Comparison of ENCODE assay signal across 23 mouse cellular contexts in genomic region chr6:91372977-91373376, GRCm38 (mm10). TPM values are rescaled to one million over a fixed set of nuclear protein-coding genes. Genes with fewer than 3 reads are reported as not detected.
DNase-seq lines count a peak whose midpoint lies in the region; ATAC-seq and TF ChIP-seq lines count a peak whose summit lies in the region.
"Had no signal": no experiment of that assay in that cellular context is flagged by ENCODE, and none has a peak within 500 bp of the region (broad histone marks: within the 10 kb centered on the region; RNA-seq: fewer than 3 reads in every experiment).

No protein-coding gene starts in this region.

- H3K9me3 ChIP-seq in forebrain, embryonic 13.5 days (replicated peaks): no peaks in the 10 kb centered on the region
- H3K9me3 ChIP-seq in forebrain, embryonic 11.5 days (ENCODE audit: control insufficient read depth, low read length): no peaks in the 10 kb centered on the region
- H3K9me3 ChIP-seq in lung, postnatal 0 days (ENCODE audit: low read length): no peaks in the 10 kb centered on the region
- no peaks in the 10 kb centered on the region for H3K9me3 ChIP-seq in forebrain, embryonic 16.5 days (ENCODE audit: control insufficient read depth, low read length)
- H3K9me3 ChIP-seq: heart, embryonic 13.5 days; liver, embryonic 15.5 days; neural tube, embryonic 15.5 days had no signal

- ATAC-seq in forebrain, embryonic 13.5 days: no peak
- ATAC-seq in forebrain, embryonic 11.5 days (replicated peaks; ENCODE audit: low FRiP score): no peak
- peak; percentile 81 for ATAC-seq in lung, postnatal 0 days
- peak; percentile 24; the same call in 1 of the 2 replicates for ATAC-seq in forebrain, embryonic 16.5 days
- ATAC-seq: midbrain, embryonic 16.5 days had no signal

- H3K4me3 ChIP-seq in forebrain, embryonic 13.5 days: no peak overlapping the region
- H3K4me3 ChIP-seq in forebrain, embryonic 11.5 days (ENCODE audit: low read depth, low read length): no peak overlapping the region
- no peak overlapping the region for H3K4me3 ChIP-seq in lung, postnatal 0 days (ENCODE audit: low read depth, low read length)
- no peak overlapping the region for H3K4me3 ChIP-seq in forebrain, embryonic 16.5 days (replicated peaks; ENCODE audit: low read length)
- H3K4me3 ChIP-seq: heart, embryonic 13.5 days; left cerebral cortex, adult 2 months; liver, embryonic 15.5 days; neural tube, embryonic 15.5 days had no signal

- H3K9ac ChIP-seq in forebrain, embryonic 13.5 days: no peak overlapping the region
- no peak overlapping the region; the same call in 1 of the 2 replicates for H3K9ac ChIP-seq in forebrain, embryonic 11.5 days (ENCODE audit: low read length)
- no peak overlapping the region for H3K9ac ChIP-seq in lung, postnatal 0 days (replicated peaks; ENCODE audit: low read depth)
- H3K9ac ChIP-seq in forebrain, embryonic 16.5 days (replicated peaks; ENCODE audit: low read depth, low read length): no peak overlapping the region
- H3K9ac ChIP-seq: heart, embryonic 13.5 days; liver, embryonic 15.5 days; neural tube, embryonic 15.5 days had no signal

- H3K36me3 ChIP-seq in forebrain, embryonic 13.5 days (ENCODE audit: poor library complexity, severe bottlenecking): peaks cover 33% of the 10 kb centered on the region; the same call in 1 of the 2 replicates
- H3K36me3 ChIP-seq in forebrain, embryonic 11.5 days (ENCODE audit: control insufficient read depth, insufficient read depth, low read length): no peaks in the 10 kb centered on the region
- H3K36me3 ChIP-seq in lung, postnatal 0 days (ENCODE audit: insufficient read depth, low read length): no peaks in the 10 kb centered on the region
- 0 out of 2 replicates have a peak, but pooled peaks cover 2% of the 10 kb centered on the region for H3K36me3 ChIP-seq in forebrain, embryonic 16.5 days (ENCODE audit: control insufficient read depth, insufficient read depth)
- H3K36me3 ChIP-seq: heart, embryonic 13.5 days; liver, embryonic 15.5 days; neural tube, embryonic 15.5 days had no signal

- peaks cover 18% of the 10 kb centered on the region for H3K4me1 ChIP-seq in forebrain, embryonic 13.5 days
- H3K4me1 ChIP-seq in forebrain, embryonic 11.5 days (replicated peaks; ENCODE audit: control insufficient read depth, insufficient read depth, low read length): no peaks in the 10 kb centered on the region
- no peaks in the 10 kb centered on the region for H3K4me1 ChIP-seq in lung, postnatal 0 days (ENCODE audit: insufficient read depth, low read depth, low read length)
- no peaks in the 10 kb centered on the region; the same call in none of the 2 replicates for H3K4me1 ChIP-seq in forebrain, embryonic 16.5 days (replicated peaks; ENCODE audit: control insufficient read depth, insufficient read depth, low read length)
- H3K4me1 ChIP-seq: heart, embryonic 13.5 days; liver, embryonic 15.5 days had no signal

- no peak for TF ChIP-seq EP300 in lung, postnatal 0 days (IDR thresholded peaks at IDR 0.05)

- no peak overlapping the region for H3K4me2 ChIP-seq in forebrain, embryonic 13.5 days
- no peak overlapping the region for H3K4me2 ChIP-seq in forebrain, embryonic 11.5 days (ENCODE audit: low read depth, low read length, severe bottlenecking)
- no peak overlapping the region for H3K4me2 ChIP-seq in lung, postnatal 0 days (replicated peaks; ENCODE audit: low read depth, low read length)
- no peak overlapping the region for H3K4me2 ChIP-seq in forebrain, embryonic 16.5 days (ENCODE audit: low read length)
- H3K4me2 ChIP-seq: heart, embryonic 13.5 days; liver, embryonic 15.5 days; neural tube, embryonic 15.5 days had no signal

- TF ChIP-seq CTCF in lung, postnatal 0 days (IDR thresholded peaks at IDR 0.05): no peak

- peak overlapping the region; percentile 54; the same call in 1 of the 2 replicates for H3K27ac ChIP-seq in forebrain, embryonic 13.5 days
- no peak overlapping the region for H3K27ac ChIP-seq in forebrain, embryonic 11.5 days (ENCODE audit: low read depth, low read length)
- H3K27ac ChIP-seq in lung, postnatal 0 days (ENCODE audit: low read length): peak overlapping the region; percentile 40
- no peak overlapping the region for H3K27ac ChIP-seq in forebrain, embryonic 16.5 days (ENCODE audit: low read length)
- H3K27ac ChIP-seq: heart, embryonic 13.5 days; hindbrain, postnatal 0 days; kidney, postnatal 0 days; left cerebral cortex, adult 2 months; liver, embryonic 15.5 days had no signal

- H3K27me3 ChIP-seq in forebrain, embryonic 13.5 days: no peaks in the 10 kb centered on the region
- no peaks in the 10 kb centered on the region for H3K27me3 ChIP-seq in forebrain, embryonic 11.5 days (ENCODE audit: control insufficient read depth, insufficient read depth, low read length)
- no peaks in the 10 kb centered on the region for H3K27me3 ChIP-seq in lung, postnatal 0 days (replicated peaks; ENCODE audit: insufficient read depth, low read length)
- no peaks in the 10 kb centered on the region for H3K27me3 ChIP-seq in forebrain, embryonic 16.5 days (replicated peaks; ENCODE audit: control insufficient read depth, insufficient read depth, low read length)
- H3K27me3 ChIP-seq: liver, embryonic 15.5 days; neural tube, embryonic 15.5 days had no signal

- no peak for DNase-seq in forebrain, embryonic 11.5 days (ENCODE audit: low spot score)
- peak; percentile 11 for DNase-seq in lung, postnatal 0 days (ENCODE audit: low spot score)
- no peak for DNase-seq in lung, postnatal 4 days
- DNase-seq in cerebellum, adult 11 months: no peak
- no peak for DNase-seq in adrenal gland, adult 18-20 months (ENCODE audit: low spot score in 2 of 2)
- DNase-seq: adrenal gland, postnatal 10 days; cerebellum, postnatal 14 days; embryo, embryonic 11 days; heart, adult 11 months; heart, postnatal 36 days; kidney, adult 11 months; lung, postnatal 36 days; thymus, postnatal 14 days had no signal

RNA-seq across cellular contexts. Expression of gene Wnt7a, which starts 38.2 kb away (rescaled TPM):
- 21.9 and 22.8 TPM in 2 replicates for polyA plus RNA-seq in forebrain, embryonic 13.5 days (2015; fragmentation: Nextera tagmentation; extraction: Ambion mirVana)
- 13.7 and 15.0 TPM in 2 replicates for polyA plus RNA-seq in forebrain, embryonic 11.5 days (2014; fragmentation: Nextera tagmentation; extraction: Ambion mirVana)
- polyA plus RNA-seq in lung, postnatal 0 days (2015; fragmentation: Nextera tagmentation; extraction: Ambion mirVana): 7.8 and 8.9 TPM in 2 replicates
- 22.7 and 23.0 TPM in 2 replicates for polyA plus RNA-seq in forebrain, embryonic 16.5 days (2015; fragmentation: Nextera tagmentation; extraction: Ambion mirVana)
- not detected for total RNA-seq in adrenal gland, adult 18-20 months (2021)
- total RNA-seq: adrenal gland, postnatal 10 days; gastrocnemius, adult 8-10 months; heart, postnatal 36 days had no signal
- polyA plus RNA-seq: liver, embryonic 15.5 days had no signal

Comparison
In these comparisons a context has a peak if more than half of its experiments do, and no peak if none do; other contexts are left out.
1. ATAC-seq: peak in lung, postnatal 0 days (single experiment) and forebrain, embryonic 16.5 days (single experiment); none in forebrain, embryonic 13.5 days (single experiment) and forebrain, embryonic 11.5 days (single experiment).
2. H3K27ac ChIP-seq: peak in forebrain, embryonic 13.5 days (single experiment) and lung, postnatal 0 days (single experiment); none in forebrain, embryonic 11.5 days (single experiment) and forebrain, embryonic 16.5 days (single experiment).